Mouse (Mus musculus) forebrain, postnatal 0 days (tissue): Measurements from ENCODE around the gene Abtb1. TPM values are rescaled to one million over a fixed set of nuclear protein-coding genes. Genes with fewer than 3 reads are reported as not detected.

ENCODE experiments used
- ATAC-seq: fragments of 200-750 bp; cut with Nextera tagmentation; 2 replicates; pipeline ENCODE4 v1.8.0; 2017; ENCODE audit warnings: mild to moderate bottlenecking, moderate library complexity
- DNase-seq: peaks from one replicate; pipeline ENCODE4 v3.0.0-alpha.2; 2015
- H3K27ac ChIP-seq: fragments of 300-500 bp; sonication (generic); 2 replicates; pipeline ENCODE4 v1.5.1; 2014; ENCODE audit warnings: low read depth, mild to moderate bottlenecking, antibody characterized with exemption, low read length, moderate library complexity, mixed read lengths
- H3K27me3 ChIP-seq: fragments of 300-500 bp; sonication (generic); 2 replicates; pipeline ENCODE4 v1.6.1; 2014; ENCODE audit warnings: mild to moderate bottlenecking, low read length, mixed read lengths; ENCODE audit not compliant: insufficient read depth
- H3K36me3 ChIP-seq: fragments of 300-500 bp; sonication (generic); 2 replicates; pipeline ENCODE4 v1.6.1; 2014; ENCODE audit warnings: mild to moderate bottlenecking, moderate library complexity; ENCODE audit not compliant: insufficient read depth
- H3K4me1 ChIP-seq: fragments of 300-500 bp; sonication (generic); 2 replicates; pipeline ENCODE4 v1.6.1; 2014; ENCODE audit warnings: antibody characterized with exemption; ENCODE audit not compliant: insufficient read depth
- H3K4me2 ChIP-seq: fragments of 300-500 bp; sonication (generic); 2 replicates; pipeline ENCODE4 v1.6.1; 2014; ENCODE audit warnings: low read depth, mild to moderate bottlenecking, moderate library complexity
- H3K4me3 ChIP-seq: fragments of 300-500 bp; sonication (generic); 2 replicates; pipeline ENCODE4 v1.5.1; 2014; ENCODE audit warnings: low read depth, low read length, mixed read lengths
- H3K9ac ChIP-seq: fragments of 300-500 bp; sonication (generic); 2 replicates; pipeline ENCODE4 v1.6.1; 2014; ENCODE audit warnings: mild to moderate bottlenecking
- H3K9me3 ChIP-seq: fragments of 300-500 bp; sonication (generic); 2 replicates; pipeline ENCODE4 v1.6.1; 2016; ENCODE audit warnings: low read length
- CTCF ChIP-seq: sonication (generic); IDR thresholded peaks from 2 replicates; pipeline ENCODE4 v1.5.1; 2016; ENCODE audit warnings: antibody characterized with exemption, control low read depth, low read depth
- WGBS: fragments of 180-500 bp; shearing (Covaris S2); extraction: QIAGEN DNeasy Blood & Tissue Kit; methylation state at CpG from one replicate; pipeline ENCODE4 v1.1.7; 2014; 5-methylcytosine and 5-hydroxymethylcytosine counted together
- polyA plus RNA-seq: library from polyadenylated mRNA; unstranded; fragments of >200 nt; fragmentation: Nextera tagmentation; extraction: Ambion mirVana; gene quantifications from 2 replicates; pipeline ENCODE4 v1.2.1, GENCODE M21; 2015
- total RNA-seq: library from RNA; depleted of rRNA; stranded (reverse); fragments of >200 nt; gene quantifications from 2 replicates; pipeline ENCODE4 v1.2.3, GENCODE M21; 2014

Abtb1 gene
- total and polyA plus RNA-seq, 2 experiments from 2014 or later: 30.4 to 50.5 TPM

- H3K9me3 ChIP-seq: no peaks in the 10 kb centered on the region
- DNase-seq (no peak), ATAC-seq (no peak)
- H3K36me3 ChIP-seq: peaks cover 53% of the 10 kb centered on the region
- peak overlapping the region; percentile 81; the same call in 1 of the 2 replicates for H3K4me2 ChIP-seq
- peaks cover 12% of the 10 kb centered on the region for H3K4me1 ChIP-seq
- no peak for TF ChIP-seq CTCF
- H3K4me3 ChIP-seq: no peak overlapping the region
- no peaks in the 10 kb centered on the region for H3K27me3 ChIP-seq
- no peak overlapping the region for H3K27ac ChIP-seq
- WGBS: 71% methylated on average over 7 of the region's 7 CpGs
- no peak overlapping the region for H3K9ac ChIP-seq
Measured at GRCm38 (mm10) chr6:88843241-88843640, 1.5 kb upstream of the Abtb1 start.

GRCm38 (mm10) chr6:88842731-88843151 lies 957 bp upstream of the Abtb1 start:
- WGBS: 3% methylated on average over 32 of the region's 32 CpGs
- H3K9me3 ChIP-seq: no peaks in the 10 kb centered on the region
- H3K4me1 ChIP-seq: peaks cover 12% of the 10 kb centered on the region
- H3K4me2 ChIP-seq: peak overlapping the region; percentile 81
- ATAC-seq (peak; percentile 14), DNase-seq (peak; percentile 68)
- peak overlapping the region; percentile 77 for H3K4me3 ChIP-seq
- peak overlapping the region; percentile 80 for H3K27ac ChIP-seq
- no peaks in the 10 kb centered on the region for H3K27me3 ChIP-seq
- peak overlapping the region; percentile 76 for H3K9ac ChIP-seq
- peaks cover 54% of the 10 kb centered on the region for H3K36me3 ChIP-seq
- TF ChIP-seq CTCF: peak; percentile 25; the same call in 1 of the 2 replicates

- WGBS: under 1% methylated on average over 22 of the region's 22 CpGs
- Histone ChIP-seq H3K9ac (peak overlapping the region; percentile 76), H3K27me3 (no peaks in the 10 kb centered on the region), H3K4me3 (peak overlapping the region; percentile 77), H3K4me1 (peaks cover 12% of the 10 kb centered on the region), H3K4me2 (peak overlapping the region; percentile 81), H3K9me3 (no peaks in the 10 kb centered on the region), H3K36me3 (peaks cover 53% of the 10 kb centered on the region), H3K27ac (peak overlapping the region; percentile 80)
- no peak for TF ChIP-seq CTCF
- ATAC-seq (peak; percentile 17), DNase-seq (no peak)
Measured at GRCm38 (mm10) chr6:88841514-88841780, 337 bp downstream of the Abtb1 start.

- Histone ChIP-seq H3K4me2 (peak overlapping the region; percentile 81), H3K4me1 (peaks cover 12% of the 10 kb centered on the region), H3K9ac (peak overlapping the region; percentile 76), H3K36me3 (peaks cover 53% of the 10 kb centered on the region), H3K27me3 (no peaks in the 10 kb centered on the region), H3K9me3 (no peaks in the 10 kb centered on the region), H3K27ac (peak overlapping the region; percentile 80), H3K4me3 (peak overlapping the region; percentile 77)
- ATAC-seq (no peak), DNase-seq (no peak)
- WGBS: 59% methylated on average over 9 of the region's 9 CpGs
- TF ChIP-seq CTCF: no peak
Measured at GRCm38 (mm10) chr6:88840791-88841513, 832 bp downstream of the Abtb1 start.

GRCm38 (mm10) chr6:88840211-88840610 lies 1.6 kb downstream of the Abtb1 start:
- no peak overlapping the region for H3K4me2 ChIP-seq
- H3K4me1 ChIP-seq: peaks cover 12% of the 10 kb centered on the region
- no peak overlapping the region for H3K9ac ChIP-seq
- H3K4me3 ChIP-seq: no peak overlapping the region
- no peak overlapping the region for H3K27ac ChIP-seq
- DNase-seq (no peak), ATAC-seq (no peak)
- no peak for TF ChIP-seq CTCF
- peaks cover 53% of the 10 kb centered on the region for H3K36me3 ChIP-seq
- WGBS: 72% methylated on average over 3 of the region's 3 CpGs
- no peaks in the 10 kb centered on the region for H3K27me3 ChIP-seq
- H3K9me3 ChIP-seq: no peaks in the 10 kb centered on the region

GRCm38 (mm10) chr6:88839135-88839970 lies 2.4 kb downstream of the Abtb1 start:
- Histone ChIP-seq H3K4me1 (peaks cover 12% of the 10 kb centered on the region), H3K27ac (no peak overlapping the region), H3K27me3 (no peaks in the 10 kb centered on the region), H3K4me3 (no peak overlapping the region), H3K4me2 (no peak overlapping the region), H3K36me3 (peaks cover 47% of the 10 kb centered on the region), H3K9ac (no peak overlapping the region), H3K9me3 (no peaks in the 10 kb centered on the region)
- WGBS: 86% methylated on average over 26 of the region's 26 CpGs
- ATAC-seq: no peak
- no peak for DNase-seq
- no peak for TF ChIP-seq CTCF

GRCm38 (mm10) chr6:88838613-88839012 lies 3.2 kb downstream of the Abtb1 start:
- no peak overlapping the region for H3K4me2 ChIP-seq
- H3K27me3 ChIP-seq: no peaks in the 10 kb centered on the region
- peaks cover 12% of the 10 kb centered on the region for H3K4me1 ChIP-seq
- DNase-seq (no peak), ATAC-seq (no peak)
- no peak overlapping the region for H3K27ac ChIP-seq
- WGBS: 93% methylated on average over 10 of the region's 10 CpGs
- H3K4me3 ChIP-seq: no peak overlapping the region
- peaks cover 40% of the 10 kb centered on the region for H3K36me3 ChIP-seq
- H3K9ac ChIP-seq: no peak overlapping the region
- TF ChIP-seq CTCF: no peak
- no peaks in the 10 kb centered on the region for H3K9me3 ChIP-seq
